In the genomic region with DNA sequence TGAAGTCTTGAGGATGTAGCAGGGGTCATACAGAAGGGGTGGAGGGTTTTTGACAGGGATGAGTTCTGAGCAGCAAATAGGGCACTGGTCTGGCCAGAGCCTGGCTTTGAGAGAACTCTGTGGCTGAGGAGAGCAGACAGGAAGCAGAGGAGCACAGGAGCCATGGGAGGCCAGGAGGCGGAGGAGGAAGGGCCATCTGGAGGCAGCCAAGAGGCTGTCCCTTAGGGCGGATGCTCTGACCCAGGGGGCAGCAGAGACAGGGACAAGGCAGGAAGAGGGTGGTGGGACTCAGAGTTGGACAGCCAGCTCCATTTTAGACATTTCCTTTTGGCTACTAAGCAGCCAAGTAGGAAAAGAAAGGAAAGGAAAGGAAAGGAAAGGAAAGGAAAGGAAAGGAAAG, we compare ENCODE assay signal across 8 mouse cellular contexts. TPM values are rescaled to one million over a fixed set of nuclear protein-coding genes. Genes with fewer than 3 reads are reported as not detected.
DNase-seq lines count a peak whose midpoint lies in the region; ATAC-seq and TF ChIP-seq lines count a peak whose summit lies in the region.

No protein-coding gene starts in this region.

- peak; percentile 62 for TF ChIP-seq CTCF in lung, postnatal 0 days (IDR thresholded peaks at IDR 0.05)

- H3K27ac ChIP-seq in lung, postnatal 0 days (ENCODE audit: low read length), result peak overlapping the region; percentile 89
- H3K27ac ChIP-seq in forebrain, embryonic 16.5 days (ENCODE audit: low read length), result no peak overlapping the region

- ATAC-seq in lung, postnatal 0 days, result peak; percentile 20; the same call in 1 of the 2 replicates
- no peak for ATAC-seq in forebrain, embryonic 16.5 days
- no peak for ATAC-seq in megakaryocyte progenitor cell, adult 5-6 weeks (replicated peaks; ENCODE audit: poor library complexity)

- no peak overlapping the region for H3K4me3 ChIP-seq in lung, postnatal 0 days (ENCODE audit: low read depth, low read length)
- H3K4me3 ChIP-seq in forebrain, embryonic 16.5 days (replicated peaks; ENCODE audit: low read length), result no peak overlapping the region

- peaks cover 19% of the 10 kb centered on the region; the same call in 1 of the 2 replicates for H3K36me3 ChIP-seq in lung, postnatal 0 days (ENCODE audit: insufficient read depth, low read length)
- peaks cover 12% of the 10 kb centered on the region; the same call in 1 of the 2 replicates for H3K36me3 ChIP-seq in forebrain, embryonic 16.5 days (ENCODE audit: control insufficient read depth, insufficient read depth)

- H3K4me1 ChIP-seq in lung, postnatal 0 days (ENCODE audit: insufficient read depth, low read depth, low read length), result peaks cover 22% of the 10 kb centered on the region
- peaks cover 11% of the 10 kb centered on the region for H3K4me1 ChIP-seq in forebrain, embryonic 16.5 days (replicated peaks; ENCODE audit: control insufficient read depth, insufficient read depth, low read length)

- WGBS in lung, postnatal 0 days, result 27% methylated on average over 2 of the region's 2 CpGs
- WGBS in forebrain, embryonic 16.5 days, result 59% methylated on average over 2 of the region's 2 CpGs

- no peak overlapping the region for H3K9ac ChIP-seq in lung, postnatal 0 days (replicated peaks; ENCODE audit: low read depth)
- H3K9ac ChIP-seq in forebrain, embryonic 16.5 days (replicated peaks; ENCODE audit: low read depth, low read length), result no peak overlapping the region

- TF ChIP-seq EP300 in lung, postnatal 0 days (IDR thresholded peaks at IDR 0.05), result no peak

- no peaks in the 10 kb centered on the region for H3K9me3 ChIP-seq in lung, postnatal 0 days (ENCODE audit: low read length)
- H3K9me3 ChIP-seq in forebrain, embryonic 16.5 days (ENCODE audit: control insufficient read depth, low read length), result no peaks in the 10 kb centered on the region

- H3K4me2 ChIP-seq in lung, postnatal 0 days (replicated peaks; ENCODE audit: low read depth, low read length), result peak overlapping the region; percentile 25; the same call in 1 of the 2 replicates
- no peak overlapping the region for H3K4me2 ChIP-seq in forebrain, embryonic 16.5 days (ENCODE audit: low read length)

- H3K27me3 ChIP-seq in lung, postnatal 0 days (replicated peaks; ENCODE audit: insufficient read depth, low read length), result no peaks in the 10 kb centered on the region
- no peaks in the 10 kb centered on the region for H3K27me3 ChIP-seq in forebrain, embryonic 16.5 days (replicated peaks; ENCODE audit: control insufficient read depth, insufficient read depth, low read length)

- peak; percentile 34 to 38 for DNase-seq in spleen, postnatal 36 days (ENCODE audit: low spot score in 2 of 2)
- no peak for DNase-seq in spleen, postnatal 14 days (ENCODE audit: low spot score in 2 of 2)
- DNase-seq in heart, adult 18-20 months, result peak; percentile 70 to 89
- peak; percentile 69 to 79 for DNase-seq in kidney, adult 8-10 months
- peak; percentile 59 for DNase-seq in lung, postnatal 0 days (ENCODE audit: low spot score)
- DNase-seq in ovary, adult 18-20 months (ENCODE audit: low spot score), result no peak

RNA-seq across cellular contexts. Expression of a gene that starts 3.6 kb away (rescaled TPM):
- 10 to 100 TPM; 75.4 to 87.1 TPM for total RNA-seq in heart, adult 18-20 months (2021)
- polyA plus RNA-seq in lung, postnatal 0 days (2015; fragmentation: Nextera tagmentation; extraction: Ambion mirVana), result 110 and 111 TPM in 2 replicates
- polyA plus RNA-seq in forebrain, embryonic 16.5 days (2015; fragmentation: Nextera tagmentation; extraction: Ambion mirVana), result 67.7 and 68.4 TPM in 2 replicates
- 33.6 and 50.9 TPM in 2 replicates for total RNA-seq in megakaryocyte progenitor cell, adult 5-6 weeks (2015)
- 24.1 and 25.0 TPM in 2 replicates for total RNA-seq in megakaryocyte progenitor cell, adult 5-6 weeks (2017)

RNA-seq across cellular contexts. Expression of a gene that starts 8.8 kb away (rescaled TPM):
- 10 to 100 TPM; 17.7 to 19.5 TPM for total RNA-seq in heart, adult 18-20 months (2021)
- 32.8 and 35.6 TPM in 2 replicates for polyA plus RNA-seq in lung, postnatal 0 days (2015; fragmentation: Nextera tagmentation; extraction: Ambion mirVana)
- 81.6 and 92.0 TPM in 2 replicates for polyA plus RNA-seq in forebrain, embryonic 16.5 days (2015; fragmentation: Nextera tagmentation; extraction: Ambion mirVana)
- 56.8 and 60.9 TPM in 2 replicates for total RNA-seq in megakaryocyte progenitor cell, adult 5-6 weeks (2015)
- total RNA-seq in megakaryocyte progenitor cell, adult 5-6 weeks (2017), result 80.7 TPM in 2 replicates

RNA-seq across cellular contexts. Expression of a gene that starts 9.1 kb away (rescaled TPM):
- total RNA-seq in heart, adult 18-20 months (2021), result not detected
- polyA plus RNA-seq in lung, postnatal 0 days (2015; fragmentation: Nextera tagmentation; extraction: Ambion mirVana), result 0.12 and 0.21 TPM in 2 replicates
- 0.58 and 0.61 TPM in 2 replicates for polyA plus RNA-seq in forebrain, embryonic 16.5 days (2015; fragmentation: Nextera tagmentation; extraction: Ambion mirVana)
- 0.27 TPM in 1 of 2 replicates, not detected in the other for total RNA-seq in megakaryocyte progenitor cell, adult 5-6 weeks (2015)
- 0.08 and 1.4 TPM in 2 replicates for total RNA-seq in megakaryocyte progenitor cell, adult 5-6 weeks (2017)

RNA-seq across cellular contexts. Expression of a gene that starts 12.8 kb away (rescaled TPM):
- total RNA-seq in heart, adult 18-20 months (2021), result 1 to 10 TPM; 3.4 to 4.0 TPM
- 15.0 and 18.3 TPM in 2 replicates for polyA plus RNA-seq in lung, postnatal 0 days (2015; fragmentation: Nextera tagmentation; extraction: Ambion mirVana)
- 9.7 and 10.8 TPM in 2 replicates for polyA plus RNA-seq in forebrain, embryonic 16.5 days (2015; fragmentation: Nextera tagmentation; extraction: Ambion mirVana)
- total RNA-seq in megakaryocyte progenitor cell, adult 5-6 weeks (2015), result 1.1 and 3.3 TPM in 2 replicates
- total RNA-seq in megakaryocyte progenitor cell, adult 5-6 weeks (2017), result 0.92 and 2.5 TPM in 2 replicates

RNA-seq across cellular contexts. Expression of a gene that starts 36.2 kb away (rescaled TPM):
- under 1 TPM in 1 of 2 experiments, not detected in 1; 0.23 TPM for total RNA-seq in heart, adult 18-20 months (2021)
- polyA plus RNA-seq in lung, postnatal 0 days (2015; fragmentation: Nextera tagmentation; extraction: Ambion mirVana), result 26.8 and 33.0 TPM in 2 replicates
- 0.62 and 0.71 TPM in 2 replicates for polyA plus RNA-seq in forebrain, embryonic 16.5 days (2015; fragmentation: Nextera tagmentation; extraction: Ambion mirVana)
- not detected in 2 replicates for total RNA-seq in megakaryocyte progenitor cell, adult 5-6 weeks (2015)
- not detected in 2 replicates for total RNA-seq in megakaryocyte progenitor cell, adult 5-6 weeks (2017)

Comparison
In these comparisons a context has a peak if more than half of its experiments do, and no peak if none do; other contexts are left out.
1. DNase-seq: peak in spleen, postnatal 36 days (2 of 2), heart, adult 18-20 months (2 of 2), kidney, adult 8-10 months (2 of 2) and lung, postnatal 0 days (single experiment); none in spleen, postnatal 14 days (0 of 2) and ovary, adult 18-20 months (single experiment).